18 mouse cellular contexts compared by ENCODE assay signal in genomic region chr2:165922994-165923393, GRCm38 (mm10). TPM values are rescaled to one million over a fixed set of nuclear protein-coding genes. Genes with fewer than 3 reads are reported as not detected.
DNase-seq lines count a peak whose midpoint lies in the region; ATAC-seq and TF ChIP-seq lines count a peak whose summit lies in the region.
"Had no signal": no experiment of that assay in that cellular context is flagged by ENCODE, and none has a peak within 500 bp of the region (broad histone marks: within the 10 kb centered on the region; RNA-seq: fewer than 3 reads in every experiment).

No protein-coding gene starts in this region.

- no peak for ATAC-seq in kidney, embryonic 16.5 days (ENCODE audit: low FRiP score, low TSS enrichment)
- ATAC-seq in megakaryocyte-erythroid progenitor cell, adult 5-6 weeks (replicated peaks; ENCODE audit: low FRiP score, low TSS enrichment, poor library complexity, severe bottlenecking): no peak
- ATAC-seq: forebrain, embryonic 16.5 days; Patski had no signal

- no peak overlapping the region for H3K4me3 ChIP-seq in kidney, embryonic 16.5 days (ENCODE audit: low read length)
- no peak overlapping the region for H3K4me3 ChIP-seq in ES-E14 (ENCODE audit: insufficient read depth in 1 of 2, low read depth in 1 of 2, low read length in 2 of 2, poor library complexity in 1 of 2, severe bottlenecking in 1 of 2)
- no peak overlapping the region for H3K4me3 ChIP-seq in limb, embryonic 10.5 days
- H3K4me3 ChIP-seq in small intestine, adult 2 months (ENCODE audit: low read depth, low read length): no peak overlapping the region
- H3K4me3 ChIP-seq: erythroblast, embryonic 14.5 days; heart, embryonic 10.5 days; neural tube, embryonic 15.5 days had no signal

- H3K9ac ChIP-seq in kidney, embryonic 16.5 days (replicated peaks; ENCODE audit: low read length): no peak overlapping the region
- peak overlapping the region; percentile 37; the same call in 1 of the 2 replicates for H3K9ac ChIP-seq in ES-E14 (ENCODE audit: insufficient read depth, low read depth, low read length, poor library complexity, severe bottlenecking)
- H3K9ac ChIP-seq: liver, embryonic 14.5 days; neural tube, embryonic 15.5 days had no signal

- TF ChIP-seq POLR2A in small intestine, adult 2 months (IDR thresholded peaks at IDR 0.05; ENCODE audit: low read depth, low read length): no peak

- no peaks in the 10 kb centered on the region for H3K27me3 ChIP-seq in kidney, embryonic 16.5 days (ENCODE audit: insufficient read depth, low read length)
- H3K27me3 ChIP-seq in limb, embryonic 10.5 days (ENCODE audit: low read depth, poor library complexity, severe bottlenecking): no peaks in the 10 kb centered on the region
- H3K27me3 ChIP-seq in small intestine, adult 2 months (ENCODE audit: control insufficient read depth, insufficient read depth, low read length): no peaks in the 10 kb centered on the region
- H3K27me3 ChIP-seq: megakaryocyte, embryonic 14.5 days; neural tube, embryonic 15.5 days; Patski had no signal

- H3K4me1 ChIP-seq in kidney, embryonic 16.5 days (ENCODE audit: insufficient read depth, low read length): 0 out of 2 replicates have a peak, but pooled peaks cover 5% of the 10 kb centered on the region
- H3K4me1 ChIP-seq in ES-E14 (ENCODE audit: control insufficient read depth in 2 of 2, insufficient read depth in 2 of 2, low read length in 2 of 2, poor library complexity in 1 of 2): peaks cover 8 to 16% of the 10 kb centered on the region in 2 experiments
- peaks cover 26% of the 10 kb centered on the region for H3K4me1 ChIP-seq in limb, embryonic 10.5 days
- peaks cover 16% of the 10 kb centered on the region; the same call in 1 of the 2 replicates for H3K4me1 ChIP-seq in small intestine, adult 2 months (ENCODE audit: control insufficient read depth, insufficient read depth, insufficient read length, low read length)

- H3K36me3 ChIP-seq in kidney, embryonic 16.5 days (ENCODE audit: insufficient read depth, low read length): no peaks in the 10 kb centered on the region
- H3K36me3 ChIP-seq in ES-E14 (ENCODE audit: control insufficient read depth, insufficient read depth, low read length, poor library complexity, severe bottlenecking): no peaks in the 10 kb centered on the region
- H3K36me3 ChIP-seq in limb, embryonic 10.5 days: no peaks in the 10 kb centered on the region
- H3K36me3 ChIP-seq in small intestine, adult 2 months (ENCODE audit: control insufficient read depth, insufficient read depth, low read length): no peaks in the 10 kb centered on the region
- H3K36me3 ChIP-seq: neural tube, embryonic 15.5 days had no signal

- no peak overlapping the region for H3K4me2 ChIP-seq in kidney, embryonic 16.5 days (replicated peaks; ENCODE audit: low read depth, low read length)
- H3K4me2 ChIP-seq: neural tube, embryonic 15.5 days had no signal

- peaks cover 5% of the 10 kb centered on the region; the same call in 1 of the 2 replicates for H3K9me3 ChIP-seq in kidney, embryonic 16.5 days (ENCODE audit: low read length)
- no peaks in the 10 kb centered on the region for H3K9me3 ChIP-seq in ES-E14 (ENCODE audit: control insufficient read depth, insufficient read depth, low read depth, low read length)
- no peaks in the 10 kb centered on the region for H3K9me3 ChIP-seq in limb, embryonic 10.5 days (replicated peaks)
- H3K9me3 ChIP-seq: heart, embryonic 10.5 days; megakaryocyte, embryonic 14.5 days; neural tube, embryonic 15.5 days had no signal

- TF ChIP-seq CTCF in small intestine, adult 2 months (IDR thresholded peaks at IDR 0.05; ENCODE audit: extremely low read depth, insufficient read length, insufficient replicate concordance, low read depth, low read length): no peak

- in situ Hi-C loops in ES-E14 (cut with MboI; ENCODE audit: low sequenced_read_pairs in 2 of 2, unreplicated experiment in 2 of 2): loop anchor here (10.0 to 25.0 kb wide), 2 partner anchors 89 to 122 kb away; no protein-coding TSS in a partner anchor

- H3K27ac ChIP-seq in kidney, embryonic 16.5 days (ENCODE audit: low read length): peak overlapping the region; percentile 50; the same call in 1 of the 2 replicates
- peak overlapping the region; percentile 23; the same call in 1 of the 2 replicates for H3K27ac ChIP-seq in ES-E14 (ENCODE audit: insufficient read depth, low read depth, low read length, poor library complexity, severe bottlenecking)
- peak overlapping the region; percentile 15; the same call in 1 of the 2 replicates for H3K27ac ChIP-seq in limb, embryonic 10.5 days
- H3K27ac ChIP-seq in small intestine, adult 2 months (ENCODE audit: insufficient read depth, low read depth, low read length): peak overlapping the region; percentile 83
- H3K27ac ChIP-seq: liver, embryonic 14.5 days; neural tube, embryonic 15.5 days had no signal

- 84% methylated on average over 3 of the region's 3 CpGs for WGBS in kidney, embryonic 16.5 days
- WGBS in limb, embryonic 10.5 days: 94% methylated on average over 3 of the region's 3 CpGs
- 69% methylated on average over 3 of the region's 3 CpGs for WGBS in small intestine, adult 2 months

- no peak for DNase-seq in kidney, postnatal 10 days
- DNase-seq in ES-E14 (ENCODE audit: low read depth, low spot score): no peak
- DNase-seq in limb, embryonic 10.5 days (ENCODE audit: low spot score): no peak
- no peak for DNase-seq in right cerebral cortex, postnatal 4 days
- no peak for DNase-seq in c-Kit-positive CD71-positive TER-119-positive erythroid progenitor cells, embryonic 14.5 days (ENCODE audit: low spot score)
- DNase-seq: cerebellum, adult 9-10 months; gastrocnemius, postnatal 14 days; kidney, adult 18-20 months had no signal

TF ChIP-seq in ES-E14, 5 proteins besides CTCF, POLR2A, EP300 and RAD21:
- TF ChIP-seq ZNF384 (IDR thresholded peaks at IDR 0.05; ENCODE audit: low read depth, low read length): no peak
- TF ChIP-seq CHD2 (IDR thresholded peaks at IDR 0.05; ENCODE audit: low read depth, low read length): no peak
- no peak for TF ChIP-seq HCFC1 (IDR thresholded peaks at IDR 0.05; ENCODE audit: borderline replicate concordance, insufficient read depth, low read length)
- TF ChIP-seq MAFK (IDR thresholded peaks at IDR 0.05; ENCODE audit: insufficient read depth, low read depth, low read length): no peak
- no peak for TF ChIP-seq ZC3H11A (IDR thresholded peaks at IDR 0.05; ENCODE audit: borderline replicate concordance, low read depth, low read length)

RNA-seq across cellular contexts. Expression of gene Zmynd8, which starts 24.2 kb away (rescaled TPM):
- 58.2 and 69.4 TPM in 2 replicates for polyA plus RNA-seq in kidney, embryonic 16.5 days (2015; fragmentation: Nextera tagmentation; extraction: Ambion mirVana)
- 49.7 and 60.5 TPM in 2 replicates for total RNA-seq in ES-E14 (2012; rRNA removed)
- 59.3 and 59.5 TPM in 2 replicates for polyA plus RNA-seq in limb, embryonic 10.5 days (2016; fragmentation: Nextera tagmentation; extraction: Ambion mirVana)
- 9.7 and 17.4 TPM in 2 replicates for polyA plus RNA-seq in small intestine, adult 2 months (2012; rRNA removed)
- 70.9 and 80.1 TPM in 2 replicates for total RNA-seq in megakaryocyte-erythroid progenitor cell, adult 5-6 weeks (2014; fragmentation: Nextera tagmentation)
- total RNA-seq in megakaryocyte-erythroid progenitor cell, adult 5-6 weeks (2017): 27.2 and 42.9 TPM in 2 replicates

Comparison
In these comparisons a context has a peak if more than half of its experiments do, and no peak if none do; other contexts are left out.
1. H3K27ac ChIP-seq: peak in every context shown above with its lines; median percentile 83 in small intestine, adult 2 months; 50 in kidney, embryonic 16.5 days; 23 in ES-E14; 15 in limb, embryonic 10.5 days.